In the genomic region with DNA sequence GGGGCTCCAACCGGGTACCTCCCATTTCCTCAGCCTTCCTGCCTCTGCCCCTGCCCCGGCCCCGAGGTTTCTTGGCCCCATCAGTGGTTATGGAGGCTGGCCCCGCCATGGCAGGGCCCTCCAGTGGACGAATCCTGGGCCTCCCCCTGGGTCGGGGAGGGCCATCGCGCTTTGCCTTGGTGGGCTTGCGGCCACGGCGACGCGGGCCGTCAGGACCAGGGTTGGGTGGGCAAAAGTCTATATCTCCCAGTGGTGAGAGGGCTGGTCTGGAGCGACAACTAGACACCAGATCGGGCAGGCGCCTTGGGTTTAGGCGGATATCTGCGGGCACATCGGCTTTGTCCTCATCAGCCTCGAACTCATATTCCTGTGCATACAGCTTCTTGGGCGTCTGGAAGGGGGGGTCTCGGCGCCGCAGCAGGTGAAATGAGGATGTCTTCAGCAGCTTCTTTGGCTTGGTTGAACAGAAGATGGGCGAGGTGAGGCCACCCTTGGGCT, we compare ENCODE assay signal across 20 mouse cellular contexts. TPM values are rescaled to one million over a fixed set of nuclear protein-coding genes. Genes with fewer than 3 reads are reported as not detected.
A peak's percentile ranks its signal among the peaks of the same experiment; 100 is the strongest.
DNase-seq lines count a peak whose midpoint lies in the region; ATAC-seq lines count a peak whose summit lies in the region.
"Had no signal": no experiment of that assay in that cellular context is flagged by ENCODE, and none has a peak within 500 bp of the region (broad histone marks: within the 10 kb centered on the region; RNA-seq: fewer than 3 reads in every experiment).

No protein-coding gene starts in this region.

- ATAC-seq in forebrain, embryonic 12.5 days (ENCODE audit: low FRiP score) = no peak
- ATAC-seq in midbrain, embryonic 11.5 days (ENCODE audit: low FRiP score) = no peak
- no peak for ATAC-seq in embryonic facial prominence, embryonic 13.5 days (ENCODE audit: insufficient number of reproducible peaks, insufficient read depth, low FRiP score, low TSS enrichment, low read depth)
- no peak for ATAC-seq in megakaryocyte progenitor cell, adult 5-6 weeks (replicated peaks; ENCODE audit: poor library complexity)
- ATAC-seq: CD4-positive, CD25-positive, alpha-beta regulatory T cell, adult 4 months; forebrain, embryonic 13.5 days; forebrain, postnatal 0 days; inflammation-experienced regulatory T-cells, adult 6 months; intestine, postnatal 0 days had no signal

- peak overlapping the region; percentile 9; the same call in 1 of the 2 replicates for H3K4me3 ChIP-seq in forebrain, embryonic 10.5 days
- no peak overlapping the region for H3K4me3 ChIP-seq in forebrain, embryonic 12.5 days (replicated peaks)
- peak overlapping the region; percentile 14; the same call in 1 of the 2 replicates for H3K4me3 ChIP-seq in midbrain, embryonic 10.5 days
- no peak overlapping the region for H3K4me3 ChIP-seq in midbrain, embryonic 11.5 days (ENCODE audit: low read depth, low read length)
- H3K4me3 ChIP-seq in embryonic facial prominence, embryonic 13.5 days = no peak overlapping the region
- H3K4me3 ChIP-seq: forebrain, embryonic 13.5 days; heart, embryonic 12.5 days; hindbrain, embryonic 15.5 days had no signal

- H3K27ac ChIP-seq in forebrain, embryonic 10.5 days = no peak overlapping the region
- H3K27ac ChIP-seq in forebrain, embryonic 12.5 days = no peak overlapping the region
- H3K27ac ChIP-seq in midbrain, embryonic 10.5 days (replicated peaks) = no peak overlapping the region
- no peak overlapping the region for H3K27ac ChIP-seq in midbrain, embryonic 11.5 days (ENCODE audit: low read depth, low read length)
- no peak overlapping the region for H3K27ac ChIP-seq in embryonic facial prominence, embryonic 13.5 days
- H3K27ac ChIP-seq: forebrain, embryonic 13.5 days; hindbrain, embryonic 15.5 days had no signal

- H3K4me1 ChIP-seq in forebrain, embryonic 10.5 days = peaks cover 28% of the 10 kb centered on the region
- peaks cover 21% of the 10 kb centered on the region for H3K4me1 ChIP-seq in forebrain, embryonic 12.5 days
- peaks cover 28% of the 10 kb centered on the region for H3K4me1 ChIP-seq in midbrain, embryonic 10.5 days
- H3K4me1 ChIP-seq in midbrain, embryonic 11.5 days (ENCODE audit: control insufficient read depth, insufficient read depth, low read length) = peaks cover 12% of the 10 kb centered on the region
- peaks cover 28% of the 10 kb centered on the region for H3K4me1 ChIP-seq in embryonic facial prominence, embryonic 13.5 days

- WGBS in forebrain, embryonic 10.5 days = 95% methylated on average over 26 of the region's 26 CpGs
- 97% methylated on average over 26 of the region's 26 CpGs for WGBS in forebrain, embryonic 12.5 days
- 95% methylated on average over 26 of the region's 26 CpGs for WGBS in midbrain, embryonic 10.5 days
- WGBS in midbrain, embryonic 11.5 days = 95% methylated on average over 26 of the region's 26 CpGs
- WGBS in embryonic facial prominence, embryonic 13.5 days = 92% methylated on average over 26 of the region's 26 CpGs

- H3K27me3 ChIP-seq in forebrain, embryonic 10.5 days (ENCODE audit: poor library complexity, severe bottlenecking) = no peaks in the 10 kb centered on the region
- H3K27me3 ChIP-seq in forebrain, embryonic 12.5 days = no peaks in the 10 kb centered on the region
- H3K27me3 ChIP-seq in midbrain, embryonic 10.5 days (ENCODE audit: low read depth, poor library complexity, severe bottlenecking) = no peaks in the 10 kb centered on the region
- H3K27me3 ChIP-seq in midbrain, embryonic 11.5 days (ENCODE audit: control insufficient read depth, insufficient read depth, low read length) = no peaks in the 10 kb centered on the region
- no peaks in the 10 kb centered on the region for H3K27me3 ChIP-seq in embryonic facial prominence, embryonic 13.5 days
- H3K27me3 ChIP-seq: forebrain, embryonic 13.5 days; heart, embryonic 12.5 days; hindbrain, embryonic 15.5 days had no signal

- H3K4me2 ChIP-seq in forebrain, embryonic 12.5 days = no peak overlapping the region
- no peak overlapping the region for H3K4me2 ChIP-seq in midbrain, embryonic 11.5 days
- no peak overlapping the region for H3K4me2 ChIP-seq in embryonic facial prominence, embryonic 13.5 days
- H3K4me2 ChIP-seq: forebrain, embryonic 13.5 days; heart, embryonic 12.5 days; hindbrain, embryonic 15.5 days had no signal

- no peaks in the 10 kb centered on the region for H3K9me3 ChIP-seq in forebrain, embryonic 10.5 days
- H3K9me3 ChIP-seq in forebrain, embryonic 12.5 days = no peaks in the 10 kb centered on the region
- no peaks in the 10 kb centered on the region for H3K9me3 ChIP-seq in midbrain, embryonic 10.5 days (replicated peaks)
- H3K9me3 ChIP-seq in midbrain, embryonic 11.5 days (ENCODE audit: control insufficient read depth, low read length) = no peaks in the 10 kb centered on the region
- no peaks in the 10 kb centered on the region for H3K9me3 ChIP-seq in embryonic facial prominence, embryonic 13.5 days
- H3K9me3 ChIP-seq: forebrain, embryonic 13.5 days; heart, embryonic 12.5 days; hindbrain, embryonic 15.5 days had no signal

- H3K36me3 ChIP-seq in forebrain, embryonic 10.5 days (replicated peaks) = peaks cover 94% of the 10 kb centered on the region
- peaks cover 87% of the 10 kb centered on the region for H3K36me3 ChIP-seq in forebrain, embryonic 12.5 days (replicated peaks)
- H3K36me3 ChIP-seq in midbrain, embryonic 10.5 days = peaks cover 93% of the 10 kb centered on the region
- peaks cover 63% of the 10 kb centered on the region for H3K36me3 ChIP-seq in midbrain, embryonic 11.5 days (ENCODE audit: control insufficient read depth, insufficient read depth, low read length)
- peaks cover 92% of the 10 kb centered on the region for H3K36me3 ChIP-seq in embryonic facial prominence, embryonic 13.5 days

- no peak overlapping the region for H3K9ac ChIP-seq in forebrain, embryonic 12.5 days
- no peak overlapping the region for H3K9ac ChIP-seq in midbrain, embryonic 11.5 days (ENCODE audit: low read length)
- 0 out of 2 replicates have a peak overlapping the region, but pooled peaks have one; percentile 40 for H3K9ac ChIP-seq in embryonic facial prominence, embryonic 13.5 days
- H3K9ac ChIP-seq: forebrain, embryonic 13.5 days; forebrain, postnatal 0 days; heart, embryonic 12.5 days; hindbrain, embryonic 15.5 days had no signal

- no peak for DNase-seq in forebrain, embryonic 10.5 days (ENCODE audit: extremely low spot score, low spot score)
- no peak for DNase-seq in midbrain, embryonic 10.5 days (ENCODE audit: low spot score)
- no peak for DNase-seq in midbrain, embryonic 11.5 days (ENCODE audit: low spot score, missing footprints)
- no peak for DNase-seq in retina, postnatal 1 day
- DNase-seq: adrenal gland, adult 2 months; adrenal gland, postnatal 25 days; B cell, adult 2 months; cerebellum, adult 18-20 months; cerebellum, postnatal 10 days; forebrain, postnatal 0 days; gastrocnemius, postnatal 14 days had no signal

RNA-seq across cellular contexts. Expression of a gene that starts 5.8 kb away (rescaled TPM):
- 11.9 and 12.7 TPM in 2 replicates for polyA plus RNA-seq in forebrain, embryonic 10.5 days (2016; fragmentation: Nextera tagmentation; extraction: Ambion mirVana)
- 13.1 and 13.6 TPM in 2 replicates for polyA plus RNA-seq in forebrain, embryonic 12.5 days (2016; fragmentation: Nextera tagmentation; extraction: Ambion mirVana)
- polyA plus RNA-seq in midbrain, embryonic 10.5 days (2016; fragmentation: Nextera tagmentation; extraction: Ambion mirVana) = 10.8 and 11.3 TPM in 2 replicates
- 9.6 and 12.2 TPM in 2 replicates for polyA plus RNA-seq in midbrain, embryonic 11.5 days (2014; fragmentation: Nextera tagmentation; extraction: Ambion mirVana)
- polyA plus RNA-seq in embryonic facial prominence, embryonic 13.5 days (2015; fragmentation: Nextera tagmentation; extraction: Ambion mirVana) = 15.2 and 15.7 TPM in 2 replicates
- total RNA-seq in megakaryocyte progenitor cell, adult 5-6 weeks (2015) = 20.5 and 21.7 TPM in 2 replicates
- total RNA-seq in megakaryocyte progenitor cell, adult 5-6 weeks (2017) = 2.8 and 4.0 TPM in 2 replicates

RNA-seq across cellular contexts. Expression of a gene that starts 15.3 kb away (rescaled TPM):
- 61.2 and 67.6 TPM in 2 replicates for polyA plus RNA-seq in forebrain, embryonic 10.5 days (2016; fragmentation: Nextera tagmentation; extraction: Ambion mirVana)
- polyA plus RNA-seq in forebrain, embryonic 12.5 days (2016; fragmentation: Nextera tagmentation; extraction: Ambion mirVana) = 53.7 and 54.4 TPM in 2 replicates
- 63.0 and 66.7 TPM in 2 replicates for polyA plus RNA-seq in midbrain, embryonic 10.5 days (2016; fragmentation: Nextera tagmentation; extraction: Ambion mirVana)
- polyA plus RNA-seq in midbrain, embryonic 11.5 days (2014; fragmentation: Nextera tagmentation; extraction: Ambion mirVana) = 53.2 and 56.7 TPM in 2 replicates
- polyA plus RNA-seq in embryonic facial prominence, embryonic 13.5 days (2015; fragmentation: Nextera tagmentation; extraction: Ambion mirVana) = 64.7 and 66.6 TPM in 2 replicates
- 39.7 and 45.0 TPM in 2 replicates for total RNA-seq in megakaryocyte progenitor cell, adult 5-6 weeks (2015)
- total RNA-seq in megakaryocyte progenitor cell, adult 5-6 weeks (2017) = 46.8 and 49.2 TPM in 2 replicates

RNA-seq across cellular contexts. Expression of a gene that starts 15.6 kb away (rescaled TPM):
- polyA plus RNA-seq in forebrain, embryonic 10.5 days (2016; fragmentation: Nextera tagmentation; extraction: Ambion mirVana) = 16.5 and 17.7 TPM in 2 replicates
- polyA plus RNA-seq in forebrain, embryonic 12.5 days (2016; fragmentation: Nextera tagmentation; extraction: Ambion mirVana) = 17.1 and 18.2 TPM in 2 replicates
- 17.0 and 17.3 TPM in 2 replicates for polyA plus RNA-seq in midbrain, embryonic 10.5 days (2016; fragmentation: Nextera tagmentation; extraction: Ambion mirVana)
- polyA plus RNA-seq in midbrain, embryonic 11.5 days (2014; fragmentation: Nextera tagmentation; extraction: Ambion mirVana) = 12.7 and 13.5 TPM in 2 replicates
- polyA plus RNA-seq in embryonic facial prominence, embryonic 13.5 days (2015; fragmentation: Nextera tagmentation; extraction: Ambion mirVana) = 23.0 and 26.0 TPM in 2 replicates
- total RNA-seq in megakaryocyte progenitor cell, adult 5-6 weeks (2015) = 2.6 and 4.7 TPM in 2 replicates
- total RNA-seq in megakaryocyte progenitor cell, adult 5-6 weeks (2017) = 3.0 and 4.2 TPM in 2 replicates

RNA-seq across cellular contexts. Expression of a gene that starts 29.1 kb away (rescaled TPM):
- 15.0 and 16.8 TPM in 2 replicates for polyA plus RNA-seq in forebrain, embryonic 10.5 days (2016; fragmentation: Nextera tagmentation; extraction: Ambion mirVana)
- polyA plus RNA-seq in forebrain, embryonic 12.5 days (2016; fragmentation: Nextera tagmentation; extraction: Ambion mirVana) = 11.4 and 13.8 TPM in 2 replicates
- 22.0 and 23.6 TPM in 2 replicates for polyA plus RNA-seq in midbrain, embryonic 10.5 days (2016; fragmentation: Nextera tagmentation; extraction: Ambion mirVana)
- 18.6 and 22.2 TPM in 2 replicates for polyA plus RNA-seq in midbrain, embryonic 11.5 days (2014; fragmentation: Nextera tagmentation; extraction: Ambion mirVana)
- 19.7 and 23.3 TPM in 2 replicates for polyA plus RNA-seq in embryonic facial prominence, embryonic 13.5 days (2015; fragmentation: Nextera tagmentation; extraction: Ambion mirVana)
- total RNA-seq in megakaryocyte progenitor cell, adult 5-6 weeks (2015) = 4.8 and 6.1 TPM in 2 replicates
- 1.1 TPM in 1 of 2 replicates, not detected in the other for total RNA-seq in megakaryocyte progenitor cell, adult 5-6 weeks (2017)

RNA-seq across cellular contexts. Expression of a gene that starts 30.7 kb away (rescaled TPM):
- 39.9 and 41.0 TPM in 2 replicates for polyA plus RNA-seq in forebrain, embryonic 10.5 days (2016; fragmentation: Nextera tagmentation; extraction: Ambion mirVana)
- 47.4 and 52.0 TPM in 2 replicates for polyA plus RNA-seq in forebrain, embryonic 12.5 days (2016; fragmentation: Nextera tagmentation; extraction: Ambion mirVana)
- polyA plus RNA-seq in midbrain, embryonic 10.5 days (2016; fragmentation: Nextera tagmentation; extraction: Ambion mirVana) = 39.6 and 44.8 TPM in 2 replicates
- polyA plus RNA-seq in midbrain, embryonic 11.5 days (2014; fragmentation: Nextera tagmentation; extraction: Ambion mirVana) = 43.6 and 44.4 TPM in 2 replicates
- polyA plus RNA-seq in embryonic facial prominence, embryonic 13.5 days (2015; fragmentation: Nextera tagmentation; extraction: Ambion mirVana) = 38.6 and 40.2 TPM in 2 replicates
- total RNA-seq in megakaryocyte progenitor cell, adult 5-6 weeks (2015) = 19.5 and 21.9 TPM in 2 replicates
- 8.7 and 11.2 TPM in 2 replicates for total RNA-seq in megakaryocyte progenitor cell, adult 5-6 weeks (2017)

Comparison
In these comparisons a context has a peak if more than half of its experiments do, and no peak if none do; other contexts are left out.
1. H3K4me3 ChIP-seq: peak in forebrain, embryonic 10.5 days (single experiment) and midbrain, embryonic 10.5 days (single experiment); none in forebrain, embryonic 12.5 days (single experiment), midbrain, embryonic 11.5 days (single experiment) and embryonic facial prominence, embryonic 13.5 days (single experiment).